Comparison of ENCODE assay signal across 8 mouse cellular contexts in genomic region chr6:124740888-124741761, GRCm38 (mm10). TPM values are rescaled to one million over a fixed set of nuclear protein-coding genes. Genes with fewer than 3 reads are reported as not detected.
A peak's percentile ranks its signal among the peaks of the same experiment; 100 is the strongest.
DNase-seq lines count a peak whose midpoint lies in the region; ATAC-seq lines count a peak whose summit lies in the region.

Gene Grcc10 (minus strand): TSS chr6:124741374.

- peak within 1 kb of the TSS; percentile 83 for H3K9ac ChIP-seq in hindbrain, embryonic 11.5 days (ENCODE audit: low read depth, low read length)

- peak; percentile 84 for ATAC-seq in hindbrain, embryonic 11.5 days (ENCODE audit: low FRiP score)

- under 1% methylated on average over 41 of the region's 41 CpGs for WGBS in hindbrain, embryonic 11.5 days

- DNase-seq in NIH3T3 (ENCODE audit: low read depth) = peak; percentile 94
- DNase-seq in cerebellum, adult 9-11 months = peak; percentile 92
- DNase-seq in frontal cortex, adult 2 months (ENCODE audit: extremely low spot score in 1 of 2, low spot score in 1 of 2) = peak; percentile 89 to 91
- DNase-seq in hindbrain, embryonic 11.5 days (ENCODE audit: low spot score) = peak; percentile 91
- peak; percentile 90 for DNase-seq in layer of hippocampus, postnatal 10 days (ENCODE audit: low spot score in 2 of 2)
- peak; percentile 93 for DNase-seq in lung, postnatal 10 days
- DNase-seq in ovary, postnatal 36 days (ENCODE audit: low spot score) = peak; percentile 84
- peak; percentile 91 for DNase-seq in thymus, postnatal 25 days

- no peaks in the 10 kb centered on the region for H3K27me3 ChIP-seq in hindbrain, embryonic 11.5 days (ENCODE audit: control insufficient read depth, insufficient read depth, low read length)

- peak within 1 kb of the TSS; percentile 63 for H3K4me3 ChIP-seq in hindbrain, embryonic 11.5 days (ENCODE audit: low read depth, low read length)

- no peaks in the 10 kb centered on the region for H3K36me3 ChIP-seq in hindbrain, embryonic 11.5 days (ENCODE audit: control insufficient read depth, insufficient read depth, low read length)

- H3K4me1 ChIP-seq in hindbrain, embryonic 11.5 days (replicated peaks; ENCODE audit: control insufficient read depth, insufficient read depth, low read length) = peaks cover 8% of the 10 kb centered on the region

- H3K4me2 ChIP-seq in hindbrain, embryonic 11.5 days (replicated peaks; ENCODE audit: low read depth, low read length) = peak within 1 kb of the TSS; percentile 51

- peak within 1 kb of the TSS; percentile 99 for H3K27ac ChIP-seq in hindbrain, embryonic 11.5 days (ENCODE audit: low read depth, low read length)

- no peaks in the 10 kb centered on the region for H3K9me3 ChIP-seq in hindbrain, embryonic 11.5 days (ENCODE audit: control insufficient read depth, low read length)

RNA-seq across cellular contexts. Expression of gene Grcc10, which starts in this region (rescaled TPM):
- polyA plus RNA-seq in frontal cortex, adult 2 months (2012; rRNA removed) = 383 and 401 TPM in 2 replicates
- 553 and 590 TPM in 2 replicates for polyA plus RNA-seq in hindbrain, embryonic 11.5 days (2014; fragmentation: Nextera tagmentation; extraction: Ambion mirVana)
- total RNA-seq in layer of hippocampus, postnatal 10 days (2021) = 100 to 1,000 TPM; 329 to 345 TPM

Comparison
In these comparisons a context has a peak if more than half of its experiments do, and no peak if none do; other contexts are left out.
1. Peak in every context shown above with its lines: DNase-seq, ATAC-seq, H3K4me3 ChIP-seq and H3K27ac ChIP-seq.